Comparison of ENCODE assay signal across 15 mouse cellular contexts in genomic region chr9:108106090-108106489, GRCm38 (mm10). TPM values are rescaled to one million over a fixed set of nuclear protein-coding genes. Genes with fewer than 3 reads are reported as not detected.
DNase-seq lines count a peak whose midpoint lies in the region; ATAC-seq and TF ChIP-seq lines count a peak whose summit lies in the region.
"Had no signal": no experiment of that assay in that cellular context is flagged by ENCODE, and none has a peak within 500 bp of the region (broad histone marks: within the 10 kb centered on the region; RNA-seq: fewer than 3 reads in every experiment).

No protein-coding gene starts in this region.

- no peak for ATAC-seq in cerebellum, adult (ENCODE audit: insufficient number of reproducible peaks, low FRiP score, low TSS enrichment)
- no peak for ATAC-seq in G1E (ENCODE audit: extremely low read depth, insufficient number of reproducible peaks, low FRiP score, poor library complexity, severe bottlenecking)
- no peak for ATAC-seq in liver, postnatal 0 days
- ATAC-seq: Patski had no signal

- H3K9ac ChIP-seq in liver, postnatal 0 days (replicated peaks) = no peak overlapping the region
- H3K9ac ChIP-seq: stomach, embryonic 15.5 days had no signal

- H3K4me3 ChIP-seq in layer of hippocampus, adult 2 months = no peak overlapping the region
- H3K4me3 ChIP-seq in G1E (ENCODE audit: low read depth, low read length) = peak overlapping the region; percentile 74; the same call in 1 of the 2 replicates
- no peak overlapping the region for H3K4me3 ChIP-seq in liver, postnatal 0 days (ENCODE audit: low read depth, low read length)
- H3K4me3 ChIP-seq: stomach, embryonic 15.5 days had no signal

- intact Hi-C loops in gastrocnemius, postnatal 14 days (cut with DNase I; ENCODE audit: low total_unique reads) = no loop called here

- H3K4me2 ChIP-seq in liver, postnatal 0 days (ENCODE audit: low read depth, low read length) = 0 out of 2 replicates have a peak overlapping the region, but pooled peaks have one; percentile 62

- peaks cover 81% of the 10 kb centered on the region for H3K36me3 ChIP-seq in G1E (replicated peaks)
- no peaks in the 10 kb centered on the region for H3K36me3 ChIP-seq in liver, postnatal 0 days (replicated peaks; ENCODE audit: insufficient read depth, low read length)
- H3K36me3 ChIP-seq: stomach, embryonic 15.5 days had no signal

- H3K27me3 ChIP-seq in G1E (ENCODE audit: insufficient read depth, low read length) = peaks cover 1% of the 10 kb centered on the region; the same call in 1 of the 2 replicates
- peaks cover 9% of the 10 kb centered on the region; the same call in 1 of the 2 replicates for H3K27me3 ChIP-seq in liver, postnatal 0 days (ENCODE audit: insufficient read depth, low read length)
- H3K27me3 ChIP-seq: stomach, embryonic 15.5 days had no signal

- peak; percentile 47 for TF ChIP-seq CTCF in layer of hippocampus, adult 2 months (conservative IDR thresholded peaks at IDR 0.05)
- TF ChIP-seq CTCF in G1E (IDR thresholded peaks at IDR 0.05; ENCODE audit: low read depth, low read length) = no peak; the same call in 1 of the 2 replicates
- peak; percentile 32; the same call in 1 of the 2 replicates for TF ChIP-seq CTCF in liver, postnatal 0 days (IDR thresholded peaks at IDR 0.05; ENCODE audit: low read depth)

- H3K4me1 ChIP-seq in G1E (ENCODE audit: insufficient read depth, low read depth, low read length) = peaks cover 84% of the 10 kb centered on the region
- peaks cover 29% of the 10 kb centered on the region for H3K4me1 ChIP-seq in liver, postnatal 0 days (ENCODE audit: insufficient read depth)

- no peak overlapping the region for H3K27ac ChIP-seq in layer of hippocampus, adult 2 months
- no peak overlapping the region for H3K27ac ChIP-seq in liver, postnatal 0 days (ENCODE audit: low read depth)

- peak; percentile 45 to 60 for DNase-seq in cerebellum, postnatal 25 days
- no peak for DNase-seq in layer of hippocampus, adult 2 months (ENCODE audit: low spot score in 2 of 2)
- no peak for DNase-seq in layer of hippocampus, adult 9-11 months
- DNase-seq in G1E (ENCODE audit: low spot score) = peak; percentile 56
- DNase-seq in liver, postnatal 0 days = no peak
- no peak for DNase-seq in ovary, adult 18-20 months (ENCODE audit: low spot score)
- DNase-seq in gastrocnemius, postnatal 14 days = no peak
- DNase-seq: adrenal gland, adult 8-10 months; heart, adult 18-20 months; left cerebral cortex, postnatal 4 days; midbrain, embryonic 14.5 days had no signal

- 86% methylated on average over 23 of the region's 23 CpGs for WGBS in liver, postnatal 0 days (ENCODE audit: insufficient replicate concordance)

- TF ChIP-seq EP300 in liver, postnatal 0 days (IDR thresholded peaks at IDR 0.05; ENCODE audit: low read depth) = no peak

- H3K9me3 ChIP-seq in G1E (replicated peaks) = no peaks in the 10 kb centered on the region
- H3K9me3 ChIP-seq in liver, postnatal 0 days (ENCODE audit: low read length) = no peaks in the 10 kb centered on the region
- H3K9me3 ChIP-seq: stomach, embryonic 15.5 days had no signal

RNA-seq across cellular contexts. Expression of gene Apeh, which starts 11.7 kb away (rescaled TPM):
- total RNA-seq in layer of hippocampus, adult 2 months (2021) = 10 to 100 TPM; 35.3 to 37.0 TPM
- 65.0 and 148 TPM in 2 replicates for total RNA-seq in G1E (2014; fragmentation: Nextera tagmentation)
- 119 and 131 TPM in 2 replicates for total RNA-seq in G1E (2017)
- 48.8 and 67.5 TPM in 2 replicates for polyA plus RNA-seq in G1E (2012)
- 67.7 and 75.2 TPM in 2 replicates for polyA plus RNA-seq in liver, postnatal 0 days (2015; fragmentation: Nextera tagmentation; extraction: Ambion mirVana)
- total RNA-seq in gastrocnemius, postnatal 14 days (2021) = 10 to 100 TPM; 37.9 to 38.3 TPM

RNA-seq across cellular contexts. Expression of gene Rnf123, which starts 22.9 kb away (rescaled TPM):
- 100 to 1,000 TPM in 1 of 2 experiments, 10 to 100 TPM in 1; 95.7 to 111 TPM for total RNA-seq in layer of hippocampus, adult 2 months (2021)
- total RNA-seq in G1E (2014; fragmentation: Nextera tagmentation) = 104 and 255 TPM in 2 replicates
- 18.6 and 23.5 TPM in 2 replicates for total RNA-seq in G1E (2017)
- polyA plus RNA-seq in G1E (2012) = 39.5 and 74.5 TPM in 2 replicates
- 45.2 and 50.1 TPM in 2 replicates for polyA plus RNA-seq in liver, postnatal 0 days (2015; fragmentation: Nextera tagmentation; extraction: Ambion mirVana)
- total RNA-seq in gastrocnemius, postnatal 14 days (2021) = 100 to 1,000 TPM; 154 to 161 TPM

RNA-seq across cellular contexts. Expression of gene Mst1, which starts 25.9 kb away (rescaled TPM):
- total RNA-seq in layer of hippocampus, adult 2 months (2021) = not detected
- total RNA-seq in G1E (2014; fragmentation: Nextera tagmentation) (7.1 and 11.0 TPM in 2 replicates), G1E (2017) (16.6 and 17.9 TPM in 2 replicates)
- polyA plus RNA-seq in G1E (2012) = 6.7 and 8.4 TPM in 2 replicates
- 81.4 and 93.0 TPM in 2 replicates for polyA plus RNA-seq in liver, postnatal 0 days (2015; fragmentation: Nextera tagmentation; extraction: Ambion mirVana)
- total RNA-seq in gastrocnemius, postnatal 14 days (2021) = not detected
- total RNA-seq: heart, postnatal 25 days; left cerebral cortex, postnatal 4 days had no signal
- polyA plus RNA-seq: midbrain, embryonic 14.5 days had no signal

RNA-seq across cellular contexts. Expression of gene Amigo3, which starts 53.1 kb away (rescaled TPM):
- total RNA-seq in layer of hippocampus, adult 2 months (2021) = 1 to 10 TPM; 2.0 to 2.6 TPM
- total RNA-seq in G1E (2014; fragmentation: Nextera tagmentation) (0.63 TPM in 1 of 2 replicates, not detected in the other), G1E (2017) (1.7 and 2.0 TPM in 2 replicates)
- polyA plus RNA-seq in G1E (2012) = 0.31 and 0.35 TPM in 2 replicates
- polyA plus RNA-seq in liver, postnatal 0 days (2015; fragmentation: Nextera tagmentation; extraction: Ambion mirVana) = 0.59 and 0.86 TPM in 2 replicates
- 1 to 10 TPM; 1.0 to 2.4 TPM for total RNA-seq in gastrocnemius, postnatal 14 days (2021)

RNA-seq across cellular contexts. Expression of gene Gmppb, which starts 57.0 kb away (rescaled TPM):
- 10 to 100 TPM; 17.5 to 17.7 TPM for total RNA-seq in layer of hippocampus, adult 2 months (2021)
- total RNA-seq in G1E (2014; fragmentation: Nextera tagmentation) (7.2 and 8.5 TPM in 2 replicates), G1E (2017) (19.4 and 22.0 TPM in 2 replicates)
- 5.1 and 6.6 TPM in 2 replicates for polyA plus RNA-seq in G1E (2012)
- 12.2 and 12.6 TPM in 2 replicates for polyA plus RNA-seq in liver, postnatal 0 days (2015; fragmentation: Nextera tagmentation; extraction: Ambion mirVana)
- total RNA-seq in gastrocnemius, postnatal 14 days (2021) = 1 to 10 TPM; 4.7 to 8.3 TPM

Comparison
In these comparisons a context has a peak if more than half of its experiments do, and no peak if none do; other contexts are left out.
1. DNase-seq: peak in cerebellum, postnatal 25 days (2 of 2) and G1E (single experiment); none in layer of hippocampus, adult 2 months (0 of 2), layer of hippocampus, adult 9-11 months (single experiment), liver, postnatal 0 days (single experiment), ovary, adult 18-20 months (single experiment) and gastrocnemius, postnatal 14 days (single experiment).
2. RNA of gene Mst1, which starts 25.9 kb away (total RNA-seq): 7.1 to 17.9 TPM in G1E; not detected in gastrocnemius, postnatal 14 days and not detected in layer of hippocampus, adult 2 months; every median in the first group is over 4 times any median in the second.